Mouse (Mus musculus) hindbrain, embryonic 14.5 days (tissue): Measurements from ENCODE around the gene Hes1. TPM values are rescaled to one million over a fixed set of nuclear protein-coding genes. Genes with fewer than 3 reads are reported as not detected.

Experiments
- ATAC-seq: fragments of 200-750 bp; cut with Nextera tagmentation; 2 replicates; pipeline ENCODE4 v1.8.0; 2017; ENCODE audit warnings: moderate number of reproducible peaks, mild to moderate bottlenecking, moderate TSS enrichment, moderate library complexity; ENCODE audit not compliant: low FRiP score
- DNase-seq: peaks from one replicate; pipeline ENCODE4 v3.0.0-alpha.2; 2015; ENCODE audit warnings: low spot score
- H3K27ac ChIP-seq: fragments of 300-500 bp; sonication (generic); 2 replicates; pipeline ENCODE4 v1.5.1; 2014; ENCODE audit warnings: mild to moderate bottlenecking, moderate library complexity
- H3K27me3 ChIP-seq: fragments of 300-500 bp; sonication (generic); 2 replicates; pipeline ENCODE4 v1.6.1; 2014; ENCODE audit warnings: mild to moderate bottlenecking, low read length, mixed read lengths; ENCODE audit not compliant: control insufficient read depth, insufficient read depth
- H3K36me3 ChIP-seq: fragments of 300-500 bp; sonication (generic); replicated peaks from 2 replicates; pipeline ENCODE4 v1.6.1; 2014; ENCODE audit not compliant: control insufficient read depth, insufficient read depth
- H3K4me1 ChIP-seq: fragments of 300-500 bp; sonication (generic); replicated peaks from 2 replicates; pipeline ENCODE4 v1.6.1; 2014; ENCODE audit warnings: antibody characterized with exemption, low read length, mixed read lengths; ENCODE audit not compliant: control insufficient read depth, insufficient read depth
- H3K4me2 ChIP-seq: fragments of 300-500 bp; sonication (generic); replicated peaks from 2 replicates; pipeline ENCODE4 v1.6.1; 2014; ENCODE audit warnings: mild to moderate bottlenecking, moderate library complexity
- H3K4me3 ChIP-seq: fragments of 300-500 bp; sonication (generic); replicated peaks from 2 replicates; pipeline ENCODE4 v1.5.1; 2014; ENCODE audit warnings: mild to moderate bottlenecking, low read length
- H3K9ac ChIP-seq: fragments of 300-500 bp; sonication (generic); 2 replicates; pipeline ENCODE4 v1.6.1; 2014
- H3K9me3 ChIP-seq: fragments of 300-500 bp; sonication (generic); 2 replicates; pipeline ENCODE4 v1.6.1; 2016; ENCODE audit warnings: low read length; ENCODE audit not compliant: control insufficient read depth
- WGBS: fragments of 180-500 bp; shearing (Covaris S2); extraction: QIAGEN DNeasy Blood & Tissue Kit; methylation state at CpG from one replicate; pipeline ENCODE4 v1.1.7; 2014; 5-methylcytosine and 5-hydroxymethylcytosine counted together
- polyA plus RNA-seq: library from polyadenylated mRNA; unstranded; fragments of >200 nt; fragmentation: Nextera tagmentation; extraction: Ambion mirVana; gene quantifications from 2 replicates; pipeline ENCODE4 v1.2.1, GENCODE M21; 2014

Hes1 gene
- polyA plus RNA-seq: 14.0 and 18.0 TPM in 2 replicates

DNA sequence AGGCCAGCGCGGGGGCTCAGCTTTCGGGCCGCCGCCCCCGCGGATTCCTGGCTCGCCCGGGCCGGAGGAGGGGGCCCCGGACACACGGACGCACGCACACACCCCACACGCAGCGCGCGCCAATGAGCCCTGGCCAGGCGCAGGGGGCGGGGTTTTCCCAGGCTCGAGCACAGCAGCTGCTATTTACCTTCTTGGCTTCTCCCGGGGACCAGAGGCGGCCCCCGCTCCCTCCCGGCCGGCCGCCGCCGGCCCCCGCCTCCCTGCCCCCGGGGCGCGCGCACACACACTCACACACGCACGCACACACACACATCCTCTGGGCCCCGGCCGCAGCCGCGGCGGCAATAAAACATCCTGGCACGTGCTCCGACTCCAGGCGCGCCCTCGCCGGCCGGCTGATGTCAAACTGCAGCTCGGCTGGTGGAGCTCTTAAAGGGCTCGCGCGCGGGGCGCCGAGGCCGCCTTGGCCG lies at the start of gene Hes1:
Gene Hes1, plus strand, starts transcription at position 401 of the 470 bp plus-strand sequence.
- peak within 1 kb of the TSS; percentile 76 for H3K9ac ChIP-seq
- peaks cover 30% of the 10 kb centered on the region for H3K4me1 ChIP-seq
- ATAC-seq: peak; percentile 84
- no peaks in the 10 kb centered on the region for H3K9me3 ChIP-seq
- peak within 1 kb of the TSS; percentile 65 for H3K4me3 ChIP-seq
- DNase-seq: peak; percentile 82
- peaks cover 76% of the 10 kb centered on the region for H3K27me3 ChIP-seq
- peak within 1 kb of the TSS; percentile 82 for H3K27ac ChIP-seq
- no peaks in the 10 kb centered on the region for H3K36me3 ChIP-seq
- peak within 1 kb of the TSS; percentile 97 for H3K4me2 ChIP-seq
- WGBS: under 1% methylated on average over 45 of the region's 57 CpGs

DNA sequence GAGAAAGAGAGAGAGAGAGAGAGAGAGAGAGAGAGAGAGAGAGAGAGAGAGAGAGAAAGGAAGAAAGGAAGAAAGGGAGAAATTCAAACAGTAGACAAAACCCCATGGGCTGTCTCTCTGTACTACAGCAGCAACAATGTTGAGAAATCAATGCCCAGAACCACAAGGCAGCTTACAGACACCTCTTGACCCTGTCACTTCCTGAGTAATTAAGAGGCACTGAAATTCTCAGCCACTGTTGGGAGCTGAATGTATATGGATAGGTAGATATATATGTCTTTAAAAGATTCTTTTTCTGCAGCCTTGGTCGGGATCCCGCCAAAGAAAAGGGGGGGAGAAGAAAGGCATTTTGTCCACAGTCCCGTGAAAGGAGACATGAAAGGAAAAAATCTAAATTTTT lies 48.1 kb upstream of the Hes1 start:
- Histone ChIP-seq H3K4me1 (peaks cover 19% of the 10 kb centered on the region), H3K27me3 (peaks cover 25% of the 10 kb centered on the region), H3K36me3 (no peaks in the 10 kb centered on the region), H3K9me3 (no peaks in the 10 kb centered on the region), H3K27ac (no peak overlapping the region), H3K9ac (no peak overlapping the region), H3K4me3 (no peak overlapping the region), H3K4me2 (no peak overlapping the region)
- DNase-seq (no peak), ATAC-seq (no peak)
- WGBS: 50% methylated on average over 3 of the region's 3 CpGs

DNA sequence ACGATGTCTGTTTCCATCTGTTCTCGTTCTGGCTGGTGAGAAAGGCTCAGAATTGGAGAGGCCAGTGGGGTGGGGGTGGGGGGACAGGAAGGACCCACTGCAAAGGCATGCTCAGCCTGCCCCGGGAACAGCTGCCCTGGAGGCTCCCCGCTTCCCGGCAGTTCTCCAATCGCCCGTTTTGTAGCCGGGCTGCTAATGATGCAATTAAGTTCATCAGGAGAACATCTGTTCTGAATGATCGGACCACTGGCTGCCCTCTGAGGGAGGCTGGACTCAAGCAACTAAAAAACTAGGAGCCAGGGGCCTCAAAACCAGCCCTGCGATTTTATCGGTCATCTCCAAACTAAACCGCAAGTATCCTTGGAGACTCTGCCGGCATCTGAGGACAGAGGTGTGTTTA lies 44.1 kb upstream of the Hes1 start:
- Histone ChIP-seq H3K27ac (no peak overlapping the region), H3K4me2 (no peak overlapping the region), H3K4me1 (peaks cover 26% of the 10 kb centered on the region), H3K36me3 (no peaks in the 10 kb centered on the region), H3K4me3 (no peak overlapping the region), H3K9ac (no peak overlapping the region), H3K9me3 (no peaks in the 10 kb centered on the region), H3K27me3 (peaks cover 31% of the 10 kb centered on the region)
- no peak for DNase-seq
- ATAC-seq: 0 out of 2 replicates have a peak, but pooled peaks have one; percentile 19
- 9% methylated on average over 13 of the region's 13 CpGs for WGBS

DNA sequence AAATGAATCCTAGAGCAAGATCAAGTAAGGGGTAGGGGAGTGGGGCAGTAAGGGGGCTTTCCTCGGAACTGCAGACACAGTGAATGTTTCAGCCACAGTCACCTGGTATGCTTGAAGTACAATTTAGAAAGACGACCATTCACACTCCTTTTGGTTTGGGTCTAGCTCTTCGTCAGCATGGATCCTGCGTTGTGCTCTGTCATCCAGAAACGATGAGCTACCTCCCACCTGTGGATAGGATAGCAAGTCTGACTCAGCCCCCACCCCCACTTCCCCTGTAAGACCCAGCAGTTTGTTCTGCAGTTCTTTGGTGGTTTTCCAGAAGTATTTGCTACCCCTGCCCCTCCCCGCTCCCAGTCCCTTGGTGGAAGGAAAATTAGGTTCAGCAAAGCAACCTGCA lies 41.8 kb upstream of the Hes1 start:
- Histone ChIP-seq H3K4me2 (no peak overlapping the region), H3K9ac (no peak overlapping the region), H3K9me3 (no peaks in the 10 kb centered on the region), H3K4me1 (peaks cover 22% of the 10 kb centered on the region), H3K27me3 (peaks cover 26% of the 10 kb centered on the region), H3K27ac (peak overlapping the region; percentile 38), H3K4me3 (no peak overlapping the region), H3K36me3 (no peaks in the 10 kb centered on the region)
- 47% methylated on average over 6 of the region's 6 CpGs for WGBS
- DNase-seq (no peak), ATAC-seq (no peak)

DNA sequence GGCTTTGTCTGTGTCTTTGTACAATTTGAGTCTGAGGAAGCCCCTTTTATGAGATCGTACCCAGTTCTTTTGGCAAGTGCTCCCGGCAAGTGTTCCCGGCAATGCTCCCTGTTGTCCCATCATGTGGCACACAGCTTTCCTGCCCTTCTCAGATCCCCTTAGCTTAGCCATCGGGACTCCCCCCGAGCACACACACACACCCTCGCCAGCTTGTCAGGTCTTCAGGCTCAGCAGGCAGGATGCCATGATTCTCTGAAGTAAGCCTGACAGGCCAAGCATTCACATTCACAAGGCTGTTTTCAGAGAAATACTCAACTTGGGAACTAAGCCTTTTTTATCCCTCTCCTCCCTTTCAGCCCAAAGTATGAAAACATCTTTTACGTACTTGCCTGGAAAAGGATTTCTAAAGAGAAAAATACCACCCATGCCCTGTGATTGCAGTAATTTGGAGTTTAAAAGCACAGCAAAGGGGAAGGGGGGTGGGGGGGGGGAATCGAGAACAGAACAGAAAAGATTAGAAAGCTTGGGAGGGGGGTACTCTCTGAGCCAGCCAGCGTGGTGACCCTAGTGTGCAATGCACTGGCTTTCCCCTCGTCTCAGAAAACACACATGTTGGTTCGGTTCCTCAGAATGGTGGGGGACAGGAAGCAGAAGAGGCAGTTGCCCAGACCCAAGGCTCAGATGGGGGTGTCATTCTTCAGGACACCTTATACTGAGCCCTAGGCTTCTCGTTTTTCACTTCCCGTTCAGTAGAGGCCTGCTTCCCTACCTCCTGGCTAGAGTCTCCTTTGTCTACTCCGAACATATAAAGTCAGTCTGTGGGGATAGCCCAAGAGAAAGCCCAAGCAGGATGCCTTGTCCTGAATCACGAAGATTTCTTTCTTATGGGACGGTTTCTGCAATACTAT lies 41.0 kb upstream of the Hes1 start:
- Histone ChIP-seq H3K27ac (peak overlapping the region; percentile 38), H3K27me3 (peaks cover 25% of the 10 kb centered on the region), H3K4me3 (no peak overlapping the region), H3K9me3 (no peaks in the 10 kb centered on the region), H3K4me1 (peaks cover 22% of the 10 kb centered on the region), H3K36me3 (no peaks in the 10 kb centered on the region), H3K9ac (no peak overlapping the region), H3K4me2 (no peak overlapping the region)
- ATAC-seq (peak; percentile 48; the same call in 1 of the 2 replicates), DNase-seq (peak; percentile 39)
- 56% methylated on average over 16 of the region's 16 CpGs for WGBS

DNA sequence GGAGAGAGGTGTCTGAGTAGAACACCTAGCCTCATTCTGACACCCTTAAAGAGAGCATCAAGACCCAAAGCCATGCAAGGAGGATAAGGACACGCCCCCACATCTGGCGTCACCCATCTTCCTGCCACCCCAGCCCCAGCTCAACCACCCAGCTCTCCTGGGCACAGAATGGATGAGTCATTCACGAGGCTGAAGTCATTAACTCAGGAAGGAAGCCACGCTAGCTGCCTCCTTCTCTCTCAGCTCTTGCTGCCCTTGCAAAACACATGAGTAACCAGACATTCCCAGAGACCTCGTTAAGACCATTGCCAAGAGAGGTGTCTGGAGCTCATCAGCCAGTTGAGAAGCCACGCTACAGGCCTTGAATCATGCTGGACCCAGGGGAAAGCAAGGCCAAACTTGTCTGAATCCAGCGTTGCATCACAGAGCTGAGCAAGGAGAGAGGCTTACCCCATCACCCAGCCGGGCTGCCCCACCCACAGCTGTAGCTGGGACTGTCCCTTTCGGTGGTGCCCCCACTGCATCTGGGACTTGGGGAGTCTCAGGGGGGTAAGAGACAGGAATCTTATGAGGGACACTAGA lies 39.4 kb upstream of the Hes1 start:
- WGBS: 75% methylated on average over 9 of the region's 9 CpGs
- Histone ChIP-seq H3K36me3 (no peaks in the 10 kb centered on the region), H3K27ac (no peak overlapping the region), H3K27me3 (peaks cover 13% of the 10 kb centered on the region; the same call in 1 of the 2 replicates), H3K4me3 (no peak overlapping the region), H3K9me3 (no peaks in the 10 kb centered on the region), H3K9ac (no peak overlapping the region), H3K4me1 (peaks cover 19% of the 10 kb centered on the region), H3K4me2 (no peak overlapping the region)
- ATAC-seq (no peak), DNase-seq (no peak)

DNA sequence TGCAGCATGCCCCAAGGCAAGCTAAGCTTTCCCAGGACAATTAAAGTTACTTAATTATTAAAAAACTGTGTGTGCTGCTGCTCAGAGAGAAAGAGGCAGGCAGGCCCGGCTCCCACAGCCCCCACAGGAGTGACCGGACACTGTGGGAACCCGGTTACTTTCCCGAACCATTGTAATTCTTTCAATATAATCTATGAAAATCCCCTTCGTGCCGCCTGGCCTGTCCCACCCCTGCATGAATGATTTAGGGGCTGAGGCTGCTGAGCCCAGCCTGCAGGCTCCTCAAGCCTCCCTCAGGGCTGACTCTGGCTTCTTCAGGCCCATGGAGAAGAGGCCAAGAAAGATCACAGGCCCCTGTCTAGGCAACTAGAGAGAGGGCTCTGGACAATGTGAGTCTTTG lies 36.0 kb upstream of the Hes1 start:
- Histone ChIP-seq H3K27ac (peak overlapping the region; percentile 0; the same call in 1 of the 2 replicates), H3K4me1 (0 out of 2 replicates have a peak, but pooled peaks cover 4% of the 10 kb centered on the region), H3K9ac (no peak overlapping the region), H3K4me3 (no peak overlapping the region), H3K9me3 (no peaks in the 10 kb centered on the region), H3K27me3 (no peaks in the 10 kb centered on the region), H3K4me2 (no peak overlapping the region), H3K36me3 (no peaks in the 10 kb centered on the region)
- WGBS: 29% methylated on average over 6 of the region's 6 CpGs
- ATAC-seq (0 out of 2 replicates have a peak, but pooled peaks have one; percentile 21), DNase-seq (no peak)

DNA sequence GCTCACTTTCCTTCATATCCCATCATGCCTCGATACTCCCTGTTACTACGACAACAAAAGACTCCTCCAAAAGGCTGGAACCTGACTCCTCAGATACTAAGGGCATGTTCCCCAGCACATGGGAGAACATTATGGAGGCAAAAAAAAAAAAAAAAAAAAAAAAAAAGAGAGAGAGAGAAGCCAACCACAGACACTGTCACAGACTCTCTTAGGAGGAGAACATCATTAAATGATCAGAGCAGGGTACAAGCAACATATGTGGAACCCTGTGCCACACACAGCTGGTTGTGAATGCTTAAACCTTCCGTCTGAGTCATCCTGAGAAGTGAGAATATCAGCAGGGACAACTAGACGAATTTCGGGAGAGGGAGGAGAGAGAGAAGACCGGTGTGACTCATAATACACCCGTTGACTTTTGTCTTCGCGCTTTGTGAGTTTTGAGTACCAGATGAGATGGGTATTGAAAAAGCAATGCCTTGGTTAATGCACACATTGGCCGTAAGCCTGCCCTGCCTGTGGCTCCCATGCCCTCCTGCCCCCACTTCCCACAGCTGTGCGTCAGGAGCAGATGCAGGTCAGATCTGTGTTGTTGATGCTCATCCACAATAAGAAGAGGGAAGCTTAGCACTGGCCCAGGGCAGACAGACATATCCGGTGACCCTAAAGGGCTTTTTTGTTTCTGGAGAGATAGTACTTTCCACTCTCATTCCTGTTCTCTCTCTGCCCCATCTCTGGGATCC lies 34.8 kb upstream of the Hes1 start:
- H3K4me3 ChIP-seq: no peak overlapping the region

More for the DNA sequence above, 34.8 kb upstream of the Hes1 start:
- 66% methylated on average over 12 of the region's 12 CpGs for WGBS
- Histone ChIP-seq H3K36me3 (no peaks in the 10 kb centered on the region), H3K4me2 (no peak overlapping the region), H3K9ac (no peak overlapping the region), H3K9me3 (no peaks in the 10 kb centered on the region), H3K27ac (no peak overlapping the region), H3K4me1 (0 out of 2 replicates have a peak, but pooled peaks cover 4% of the 10 kb centered on the region), H3K27me3 (0 out of 2 replicates have a peak, but pooled peaks cover 4% of the 10 kb centered on the region)
- ATAC-seq: no peak
- no peak for DNase-seq
